16 mouse cellular contexts compared by ENCODE assay signal in the genomic region with DNA sequence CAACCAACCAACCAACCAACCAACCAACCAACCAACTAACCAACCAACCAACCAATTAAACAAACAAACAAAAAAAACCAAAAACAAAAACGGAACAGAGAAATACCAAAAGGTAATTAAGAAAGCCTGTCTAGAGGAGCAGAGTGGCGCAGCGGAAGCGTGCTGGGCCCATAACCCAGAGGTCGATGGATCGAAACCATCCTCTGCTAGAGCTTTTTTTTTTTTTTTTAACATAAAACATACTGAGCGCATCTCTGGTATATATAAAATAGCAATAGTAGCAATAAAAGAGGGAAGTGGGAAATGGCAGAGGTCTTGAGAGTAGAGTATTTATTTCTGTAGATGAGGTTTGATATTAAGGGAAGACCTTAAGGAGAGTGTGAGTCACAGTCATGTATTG. TPM values are rescaled to one million over a fixed set of nuclear protein-coding genes. Genes with fewer than 3 reads are reported as not detected.
DNase-seq lines count a peak whose midpoint lies in the region; ATAC-seq and TF ChIP-seq lines count a peak whose summit lies in the region.
"Had no signal": no experiment of that assay in that cellular context is flagged by ENCODE, and none has a peak within 500 bp of the region (broad histone marks: within the 10 kb centered on the region; RNA-seq: fewer than 3 reads in every experiment).

No protein-coding gene starts in this region.

- no peaks in the 10 kb centered on the region for H3K9me3 ChIP-seq in heart, embryonic 13.5 days
- H3K9me3 ChIP-seq in liver, embryonic 14.5 days (ENCODE audit: control insufficient read depth, low read length), result no peaks in the 10 kb centered on the region
- H3K9me3 ChIP-seq: hindbrain, embryonic 13.5 days; midbrain, embryonic 13.5 days had no signal

- DNase-seq in heart, adult 2 months, result no peak
- DNase-seq in A20 (ENCODE audit: low read depth, low spot score) (peak; percentile 79), R1 (ENCODE audit: low read depth, low spot score) (peak; percentile 52)
- no peak for DNase-seq in liver, embryonic 14.5 days (ENCODE audit: low read depth in 3 of 3, low spot score in 3 of 3)
- no peak for DNase-seq in spleen, postnatal 10 days (ENCODE audit: low spot score in 2 of 2)
- DNase-seq in kidney, postnatal 14 days, result no peak
- no peak for DNase-seq in adrenal gland, postnatal 10 days
- DNase-seq: adrenal gland, postnatal 25 days; kidney, adult 2 months; lung, adult 18-20 months had no signal

- no peak overlapping the region for H3K9ac ChIP-seq in heart, embryonic 13.5 days
- no peak overlapping the region for H3K9ac ChIP-seq in heart, adult 2 months (ENCODE audit: low read depth, low read length)
- H3K9ac ChIP-seq in liver, embryonic 14.5 days (replicated peaks), result no peak overlapping the region
- H3K9ac ChIP-seq: hindbrain, embryonic 13.5 days; midbrain, embryonic 13.5 days had no signal

- no peak for TF ChIP-seq EP300 in heart, adult 2 months (IDR thresholded peaks at IDR 0.05; ENCODE audit: insufficient read depth, low read depth, low read length)
- TF ChIP-seq EP300 in liver, embryonic 14.5 days (IDR thresholded peaks at IDR 0.05; ENCODE audit: low read depth), result no peak

- no peak overlapping the region for H3K27ac ChIP-seq in heart, embryonic 13.5 days (replicated peaks)
- H3K27ac ChIP-seq in heart, adult 2 months, result no peak overlapping the region
- H3K27ac ChIP-seq in liver, embryonic 14.5 days, result no peak overlapping the region
- H3K27ac ChIP-seq: hindbrain, embryonic 13.5 days; midbrain, embryonic 13.5 days had no signal

- peak overlapping the region; percentile 70; the same call in 1 of the 2 replicates for H3K4me2 ChIP-seq in heart, embryonic 13.5 days
- peak overlapping the region; percentile 53 for H3K4me2 ChIP-seq in liver, embryonic 14.5 days (ENCODE audit: low read depth)
- H3K4me2 ChIP-seq: hindbrain, embryonic 13.5 days; midbrain, embryonic 13.5 days had no signal

- 11% methylated on average over 7 of the region's 7 CpGs for WGBS in heart, embryonic 13.5 days
- WGBS in heart, adult 2 months, result 56% methylated on average over 7 of the region's 7 CpGs
- WGBS in liver, embryonic 14.5 days (ENCODE audit: insufficient replicate concordance), result 2% methylated on average over 7 of the region's 7 CpGs

- peaks cover 45% of the 10 kb centered on the region for H3K4me1 ChIP-seq in heart, embryonic 13.5 days
- no peaks in the 10 kb centered on the region for H3K4me1 ChIP-seq in heart, adult 2 months (ENCODE audit: control insufficient read depth, insufficient read depth, low read length)
- peaks cover 12 to 36% of the 10 kb centered on the region in 2 experiments for H3K4me1 ChIP-seq in liver, embryonic 14.5 days (replicated peaks; ENCODE audit: control insufficient read depth in 2 of 2, insufficient read depth in 2 of 2, low read length in 1 of 2)

- H3K27me3 ChIP-seq in heart, embryonic 13.5 days (replicated peaks), result no peaks in the 10 kb centered on the region
- no peaks in the 10 kb centered on the region for H3K27me3 ChIP-seq in heart, adult 2 months (ENCODE audit: control insufficient read depth, insufficient read depth, low read length)
- H3K27me3 ChIP-seq in liver, embryonic 14.5 days (ENCODE audit: control insufficient read depth, insufficient read depth, low read length), result no peaks in the 10 kb centered on the region

- intact Hi-C loops in heart, adult 2 months (cut with DNase I), result no loop called here

- ATAC-seq in heart, embryonic 13.5 days (ENCODE audit: extremely low read depth, insufficient number of reproducible peaks, low FRiP score, low TSS enrichment), result no peak
- peak; percentile 59; the same call in 1 of the 2 replicates for ATAC-seq in liver, embryonic 14.5 days (ENCODE audit: insufficient read depth)
- ATAC-seq: midbrain, embryonic 13.5 days had no signal

- no peak for TF ChIP-seq POLR2A in heart, adult 2 months (IDR thresholded peaks at IDR 0.05; ENCODE audit: insufficient read depth, low read depth, low read length)

- no peaks in the 10 kb centered on the region for H3K79me2 ChIP-seq in heart, adult 2 months (replicated peaks; ENCODE audit: control insufficient read depth, insufficient read depth, low read length)

- H3K36me3 ChIP-seq in heart, embryonic 13.5 days, result no peaks in the 10 kb centered on the region
- H3K36me3 ChIP-seq in heart, adult 2 months (ENCODE audit: control insufficient read depth, insufficient read depth, low read length), result no peaks in the 10 kb centered on the region
- H3K36me3 ChIP-seq in liver, embryonic 14.5 days (replicated peaks; ENCODE audit: control insufficient read depth, insufficient read depth, low read depth), result no peaks in the 10 kb centered on the region
- H3K36me3 ChIP-seq: hindbrain, embryonic 13.5 days; midbrain, embryonic 13.5 days had no signal

- H3K4me3 ChIP-seq in heart, embryonic 13.5 days, result no peak overlapping the region
- H3K4me3 ChIP-seq in heart, adult 2 months, result no peak overlapping the region
- H3K4me3 ChIP-seq in liver, embryonic 14.5 days (ENCODE audit: insufficient read depth in 1 of 2, low read depth in 2 of 2, low read length in 2 of 2), result peak overlapping the region in 1 of 2 experiments; percentile 29; a peak in 1 of 4 replicates
- H3K4me3 ChIP-seq: hindbrain, embryonic 13.5 days; midbrain, embryonic 13.5 days had no signal

- no peak for TF ChIP-seq CTCF in heart, adult 2 months (IDR thresholded peaks at IDR 0.05)
- no peak for TF ChIP-seq CTCF in liver, embryonic 14.5 days (IDR thresholded peaks at IDR 0.05; ENCODE audit: low read depth)

RNA-seq across cellular contexts. Expression of a gene that starts 11.3 kb away (rescaled TPM):
- 0.45 and 0.82 TPM in 2 replicates for polyA plus RNA-seq in heart, embryonic 13.5 days (2015; fragmentation: Nextera tagmentation; extraction: Ambion mirVana)
- not detected for total RNA-seq in heart, adult 2 months (2021)
- polyA plus RNA-seq in heart, adult 2 months (2012; rRNA removed), result not detected in 2 replicates
- 0.01 TPM in 1 of 2 replicates, not detected in the other for polyA plus RNA-seq in liver, embryonic 14.5 days (2012; rRNA removed)
- not detected in 2 replicates for polyA plus RNA-seq in liver, embryonic 14.5 days (2014; fragmentation: Nextera tagmentation; extraction: Ambion mirVana)
- not detected for total RNA-seq in adrenal gland, postnatal 10 days (2021)
- total RNA-seq: adrenal gland, postnatal 25 days; common myeloid progenitor, adult 5-6 weeks had no signal
- polyA plus RNA-seq: kidney, adult 2 months; neural tube, embryonic 14.5 days had no signal

RNA-seq across cellular contexts. Expression of a gene that starts 30.9 kb away (rescaled TPM):
- 6.3 and 7.2 TPM in 2 replicates for polyA plus RNA-seq in heart, embryonic 13.5 days (2015; fragmentation: Nextera tagmentation; extraction: Ambion mirVana)
- total RNA-seq in heart, adult 2 months (2021), result 100 to 1,000 TPM; 212 to 239 TPM
- 53.1 and 61.9 TPM in 2 replicates for polyA plus RNA-seq in heart, adult 2 months (2012; rRNA removed)
- 8.6 and 24.1 TPM in 2 replicates for polyA plus RNA-seq in liver, embryonic 14.5 days (2012; rRNA removed)
- polyA plus RNA-seq in liver, embryonic 14.5 days (2014; fragmentation: Nextera tagmentation; extraction: Ambion mirVana), result 5.3 and 6.1 TPM in 2 replicates
- 1,000 to 10,000 TPM in 1 of 2 experiments, 100 to 1,000 TPM in 1; 930 to 1,063 TPM for total RNA-seq in adrenal gland, postnatal 10 days (2021)

RNA-seq across cellular contexts. Expression of a gene that starts 33.8 kb away (rescaled TPM):
- 2.0 and 3.0 TPM in 2 replicates for polyA plus RNA-seq in heart, embryonic 13.5 days (2015; fragmentation: Nextera tagmentation; extraction: Ambion mirVana)
- total RNA-seq in heart, adult 2 months (2021), result 1 to 10 TPM; 4.4 to 9.8 TPM
- 1.9 and 2.0 TPM in 2 replicates for polyA plus RNA-seq in heart, adult 2 months (2012; rRNA removed)
- polyA plus RNA-seq in liver, embryonic 14.5 days (2012; rRNA removed), result 375 and 609 TPM in 2 replicates
- 14.2 and 17.4 TPM in 2 replicates for polyA plus RNA-seq in liver, embryonic 14.5 days (2014; fragmentation: Nextera tagmentation; extraction: Ambion mirVana)
- total RNA-seq in adrenal gland, postnatal 10 days (2021), result 100 to 1,000 TPM; 261 to 325 TPM
- polyA plus RNA-seq: neural tube, embryonic 14.5 days had no signal

RNA-seq across cellular contexts. Expression of a gene that starts 34.2 kb away (rescaled TPM):
- polyA plus RNA-seq in heart, embryonic 13.5 days (2015; fragmentation: Nextera tagmentation; extraction: Ambion mirVana), result 1.1 and 2.2 TPM in 2 replicates
- total RNA-seq in heart, adult 2 months (2021), result not detected
- polyA plus RNA-seq in heart, adult 2 months (2012; rRNA removed), result 0.20 TPM in 1 of 2 replicates, not detected in the other
- polyA plus RNA-seq in liver, embryonic 14.5 days (2012; rRNA removed), result 1.5 and 2.1 TPM in 2 replicates
- 1.5 and 1.8 TPM in 2 replicates for polyA plus RNA-seq in liver, embryonic 14.5 days (2014; fragmentation: Nextera tagmentation; extraction: Ambion mirVana)
- total RNA-seq in adrenal gland, postnatal 10 days (2021), result under 1 TPM in 1 of 2 experiments, not detected in 1; 0.55 TPM
- total RNA-seq: adrenal gland, postnatal 25 days; common myeloid progenitor, adult 5-6 weeks; left cerebral cortex, postnatal 14 days had no signal
- polyA plus RNA-seq: kidney, adult 2 months had no signal

RNA-seq across cellular contexts. Expression of a gene that starts 35.3 kb away (rescaled TPM):
- 4.1 and 5.5 TPM in 2 replicates for polyA plus RNA-seq in heart, embryonic 13.5 days (2015; fragmentation: Nextera tagmentation; extraction: Ambion mirVana)
- total RNA-seq in heart, adult 2 months (2021), result 1 to 10 TPM in 1 of 2 experiments, under 1 TPM in 1; 0.94 to 2.1 TPM
- 0.80 and 1.8 TPM in 2 replicates for polyA plus RNA-seq in heart, adult 2 months (2012; rRNA removed)
- 48.1 and 52.5 TPM in 2 replicates for polyA plus RNA-seq in liver, embryonic 14.5 days (2012; rRNA removed)
- 8.6 and 9.6 TPM in 2 replicates for polyA plus RNA-seq in liver, embryonic 14.5 days (2014; fragmentation: Nextera tagmentation; extraction: Ambion mirVana)
- 10 to 100 TPM; 76.3 to 91.7 TPM for total RNA-seq in adrenal gland, postnatal 10 days (2021)

Comparison
In these comparisons a context has a peak if more than half of its experiments do, and no peak if none do; other contexts are left out.
1. DNase-seq: peak in A20 (single experiment) and R1 (single experiment); none in heart, adult 2 months (0 of 2), liver, embryonic 14.5 days (0 of 3), spleen, postnatal 10 days (0 of 2), kidney, postnatal 14 days (single experiment) and adrenal gland, postnatal 10 days (single experiment).